Mouse (Mus musculus) CH12.LX (cell line): ENCODE measurements around the gene Irf5. TPM values are rescaled to one million over a fixed set of nuclear protein-coding genes. Genes with fewer than 3 reads are reported as not detected.

Experiments used
- DNase-seq: peaks from one replicate; pipeline ENCODE4 v3.0.0-alpha.2; 2013; ENCODE audit errors: extremely low read depth
- H3K27ac ChIP-seq: 2 replicates; pipeline ENCODE4 v1.5.1; 2012; ENCODE audit warnings: low read depth, mild to moderate bottlenecking, control low read depth, moderate library complexity; ENCODE audit not compliant: insufficient read depth
- H3K27me3 ChIP-seq: replicated peaks from 2 replicates; pipeline ENCODE3; 2012; ENCODE audit warnings: inconsistent platforms
- H3K36me3 ChIP-seq, 2 experiments: replicated peaks in 1 of 2; 2 replicates each; pipeline versions ENCODE3 to v1.6.1; 2012; ENCODE audit warnings: inconsistent platforms in 1 of 2, low read length in 1 of 2, mild to moderate bottlenecking in 1 of 2, mixed read lengths in 1 of 2, moderate library complexity in 1 of 2; ENCODE audit not compliant: control insufficient read depth in 1 of 2, insufficient read depth in 1 of 2
- H3K4me1 ChIP-seq, 2 experiments: 2 replicates each; pipeline ENCODE4 v1.6.1; 2012; ENCODE audit warnings: inconsistent platforms in 1 of 2, moderate library complexity in 1 of 2; ENCODE audit not compliant: insufficient read depth in 2 of 2, control insufficient read depth in 1 of 2
- H3K4me2 ChIP-seq: 2 replicates; pipeline ENCODE4 v1.6.1; 2012; ENCODE audit warnings: low read depth, mild to moderate bottlenecking, control low read depth; ENCODE audit not compliant: poor library complexity, insufficient read depth, severe bottlenecking
- H3K4me3 ChIP-seq, 3 experiments: fragments of 150-350 bp in 1 of 3; sonication (generic) in 1 of 3; replicated peaks in 1 of 3; 2 replicates each; pipeline versions ENCODE3 to v1.5.1; 2011 to 2012; ENCODE audit warnings: low read depth in 2 of 3, low read length in 2 of 3, mild to moderate bottlenecking in 2 of 3, moderate library complexity in 2 of 3, control low read depth in 1 of 3, improper control_type of control experiment in 1 of 3, inconsistent platforms in 1 of 3, mixed read lengths in 1 of 3; ENCODE audit not compliant: poor library complexity in 1 of 3
- H3K79me2 ChIP-seq: replicated peaks from 2 replicates; pipeline ENCODE4 v1.6.1; 2012; ENCODE audit warnings: mild to moderate bottlenecking, moderate library complexity; ENCODE audit not compliant: control insufficient read depth, poor library complexity, insufficient read depth, severe bottlenecking; ENCODE audit errors: extremely low read depth
- H3K9ac ChIP-seq: 2 replicates; pipeline ENCODE4 v1.6.1; 2012; ENCODE audit warnings: low read depth, mild to moderate bottlenecking, control low read depth, moderate library complexity; ENCODE audit not compliant: insufficient read depth
- H3K9me3 ChIP-seq: replicated peaks from 2 replicates; pipeline ENCODE3; 2012; ENCODE audit warnings: low read length, inconsistent platforms, mixed read lengths
- ELF1 ChIP-seq: IDR thresholded peaks from 2 replicates; pipeline ENCODE4 v1.6.1; 2014; ENCODE audit warnings: low read depth, mild to moderate bottlenecking, inconsistent platforms, low read length, improper control_type of control experiment
- JUN ChIP-seq: IDR thresholded peaks from 2 replicates; pipeline ENCODE4 v1.6.1; 2011; ENCODE audit warnings: low read depth, mild to moderate bottlenecking, low read length, improper control_type of control experiment, moderate library complexity; ENCODE audit not compliant: insufficient read depth
- MAZ ChIP-seq: IDR thresholded peaks from 2 replicates; pipeline ENCODE4 v1.6.1; 2012; ENCODE audit warnings: low read depth, mild to moderate bottlenecking, inconsistent platforms, low read length, improper control_type of control experiment, moderate library complexity
- MEF2A ChIP-seq: IDR thresholded peaks from 2 replicates; pipeline ENCODE4 v1.6.1; 2014; ENCODE audit warnings: low read depth, mild to moderate bottlenecking, inconsistent platforms, low read length, improper control_type of control experiment, borderline replicate concordance
- MXI1 ChIP-seq: IDR thresholded peaks from 2 replicates; pipeline ENCODE4 v1.6.1; 2011; ENCODE audit warnings: mild to moderate bottlenecking, low read depth, low read length, improper control_type of control experiment
- MYC ChIP-seq: IDR thresholded peaks from 2 replicates; pipeline ENCODE4 v1.6.1; 2011; ENCODE audit warnings: low read depth, mild to moderate bottlenecking, improper control_type of control experiment, low read length
- NRF1 ChIP-seq: IDR thresholded peaks from 2 replicates; pipeline ENCODE4 v1.6.1; 2014; ENCODE audit warnings: low read depth, mild to moderate bottlenecking, inconsistent platforms, low read length, improper control_type of control experiment, moderate library complexity
- RAD21 ChIP-seq: IDR thresholded peaks from 2 replicates; pipeline ENCODE4 v1.6.1; 2011; ENCODE audit warnings: low read depth, mild to moderate bottlenecking, low read length, improper control_type of control experiment, moderate library complexity
- SIN3A ChIP-seq: IDR thresholded peaks from 2 replicates; pipeline ENCODE4 v1.6.1; 2012; ENCODE audit warnings: low read length, improper control_type of control experiment, inconsistent platforms
- TCF12 ChIP-seq: IDR thresholded peaks from 2 replicates; pipeline ENCODE4 v1.6.1; 2014; ENCODE audit warnings: low read depth, mild to moderate bottlenecking, inconsistent platforms, low read length, improper control_type of control experiment
- USF1 ChIP-seq: IDR thresholded peaks from 2 replicates; pipeline ENCODE4 v1.6.1; 2014; ENCODE audit warnings: low read depth, mild to moderate bottlenecking, inconsistent platforms, low read length, improper control_type of control experiment
- USF2 ChIP-seq: conservative IDR thresholded peaks from 2 replicates; pipeline ENCODE4 v1.6.1; 2011; ENCODE audit warnings: low read depth, low read length, improper control_type of control experiment
- ZC3H11A ChIP-seq: IDR thresholded peaks from 2 replicates; pipeline ENCODE4 v1.6.1; 2012; ENCODE audit warnings: low read depth, mild to moderate bottlenecking, inconsistent platforms, low read length, improper control_type of control experiment
- ZKSCAN1 ChIP-seq: IDR thresholded peaks from 2 replicates; pipeline ENCODE4 v1.6.1; 2012; ENCODE audit warnings: low read depth, inconsistent platforms, low read length, improper control_type of control experiment, borderline replicate concordance
- ZNF384 ChIP-seq: IDR thresholded peaks from 2 replicates; pipeline ENCODE4 v1.6.1; 2012; ENCODE audit warnings: low read depth, low read length, improper control_type of control experiment, inconsistent platforms
- dilution Hi-C: fragments of 300-500 bp; cut with MboI; formaldehyde crosslinking; loops from 2 replicates; pipeline ENCODE4 v1.14.3; 2020; ENCODE audit warnings: low sequenced_read_pairs; ENCODE audit not compliant: extremely low pct_unique_long_range_greater_than_20kb, extremely low pct_ligation_motif_present
- in situ Hi-C: fragments of 300-500 bp; cut with MboI; formaldehyde crosslinking; loops from 3 replicates; pipeline ENCODE4 v1.14.3; 2019; ENCODE audit warnings: low sequenced_read_pairs, low pct_ligation_motif_present, low pct_unique_long_range_greater_than_20kb, mixed read lengths
- polyA plus RNA-seq: library from polyadenylated mRNA; unstranded; fragments of >175 nt; gene quantifications from 2 replicates; pipeline ENCODE4 v1.2.1, GENCODE M21; 2012; ENCODE audit warnings: low read depth; ENCODE audit not compliant: insufficient read length
- total RNA-seq, 2 experiments: library from RNA; depleted of rRNA; stranded (reverse); fragments of 300-350 nt in 1 of 2; fragments of >200 nt in 1 of 2; gene quantifications; 2 replicates each; pipeline ENCODE4 v1.2.3; 2012 to 2014

Gene Irf5
- total and polyA plus RNA-seq, 3 experiments = 134 to 158 (median 144) TPM

- no peak for DNase-seq
- Histone ChIP-seq H3K4me2 (no peak overlapping the region), H3K4me3 (no peak overlapping the region), H3K9me3 (peaks cover 6% of the 10 kb centered on the region), H3K27ac (no peak overlapping the region), H3K36me3 (no peaks in the 10 kb centered on the region), H3K4me1 (no peaks in the 10 kb centered on the region), H3K9ac (no peak overlapping the region), H3K79me2 (no peaks in the 10 kb centered on the region), H3K27me3 (peaks cover 55% of the 10 kb centered on the region)
- TF ChIP-seq ZNF384 (no peak), ELF1 (no peak), RAD21 (no peak), MXI1 (no peak), NRF1 (no peak), JUN (no peak), USF2 (no peak), USF1 (no peak), MAZ (no peak), MEF2A (no peak), MYC (no peak), ZKSCAN1 (no peak), TCF12 (no peak), SIN3A (no peak)
- in situ Hi-C loops (no loop called here), dilution Hi-C loops (no loop called here)
These were observed 28.6 kb upstream of the Irf5 start for GRCm38 (mm10) chr6:29497791-29498190.

GRCm38 (mm10) chr6:29500177-29500576 is 26.2 kb upstream of the Irf5 start:
- H3K36me3 ChIP-seq = no peaks in the 10 kb centered on the region
- H3K9ac ChIP-seq = no peak overlapping the region
- dilution Hi-C loops (no loop called here), in situ Hi-C loops (no loop called here)
- no peaks in the 10 kb centered on the region for H3K79me2 ChIP-seq
- H3K27ac ChIP-seq = no peak overlapping the region
- no peak for DNase-seq
- peaks cover 6% of the 10 kb centered on the region for H3K9me3 ChIP-seq
- H3K4me3 ChIP-seq = no peak overlapping the region
- H3K4me2 ChIP-seq = no peak overlapping the region
- H3K4me1 ChIP-seq = no peaks in the 10 kb centered on the region
- no peak for TF ChIP-seq USF2
- TF ChIP-seq USF1 = no peak
- no peak for TF ChIP-seq ZC3H11A
- TF ChIP-seq, all 38 proteins: peak for 0
- H3K27me3 ChIP-seq = peaks cover 50% of the 10 kb centered on the region
